In the genomic region with DNA sequence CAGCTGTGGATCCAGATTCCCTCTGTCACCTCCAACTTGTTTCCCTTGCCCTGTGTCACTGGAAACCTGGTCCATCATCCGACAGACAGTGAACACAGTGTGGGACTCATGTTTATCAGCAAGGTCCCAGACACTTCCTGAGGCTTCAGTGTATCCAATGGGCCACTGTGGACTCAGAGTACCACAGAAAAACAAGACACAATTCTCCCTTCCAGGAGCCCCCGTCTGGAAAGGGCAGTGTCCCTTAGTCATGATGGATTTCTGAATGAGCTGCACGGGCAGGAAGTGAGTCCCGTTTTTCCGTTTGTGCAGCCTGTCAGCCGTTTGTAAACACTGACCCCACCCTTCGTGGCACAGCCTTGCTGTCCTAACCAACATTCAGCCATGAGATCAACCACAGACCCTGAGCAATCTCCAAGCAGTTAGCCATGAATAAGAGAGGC, we compare ENCODE assay signal across 13 mouse cellular contexts. TPM values are rescaled to one million over a fixed set of nuclear protein-coding genes. Genes with fewer than 3 reads are reported as not detected.
DNase-seq lines count a peak whose midpoint lies in the region; ATAC-seq lines count a peak whose summit lies in the region.
"Had no signal": no experiment of that assay in that cellular context is flagged by ENCODE, and none has a peak within 500 bp of the region (broad histone marks: within the 10 kb centered on the region; RNA-seq: fewer than 3 reads in every experiment).

No protein-coding gene starts in this region.

- H3K27me3 ChIP-seq in heart, embryonic 11.5 days (ENCODE audit: control insufficient read depth, insufficient read depth, low read length): no peaks in the 10 kb centered on the region
- H3K27me3 ChIP-seq in heart, embryonic 10.5 days (ENCODE audit: insufficient read depth, poor library complexity, severe bottlenecking): no peaks in the 10 kb centered on the region
- H3K27me3 ChIP-seq in liver, embryonic 13.5 days: no peaks in the 10 kb centered on the region
- no peaks in the 10 kb centered on the region for H3K27me3 ChIP-seq in midbrain, embryonic 10.5 days (ENCODE audit: low read depth, poor library complexity, severe bottlenecking)
- H3K27me3 ChIP-seq: stomach, embryonic 15.5 days had no signal

- no peak for ATAC-seq in heart, embryonic 11.5 days (replicated peaks; ENCODE audit: insufficient number of reproducible peaks, low FRiP score, low TSS enrichment)
- ATAC-seq in common myeloid progenitor, adult 5-6 weeks (replicated peaks; ENCODE audit: low read depth, poor library complexity, severe bottlenecking): peak; percentile 82
- ATAC-seq in liver, embryonic 13.5 days (ENCODE audit: low read depth): peak; percentile 68
- ATAC-seq in megakaryocyte, adult 5-6 weeks (ENCODE audit: poor library complexity, severe bottlenecking): peak; percentile 64
- ATAC-seq: intestine, embryonic 16.5 days had no signal

- no peak overlapping the region for H3K4me2 ChIP-seq in heart, embryonic 11.5 days
- no peak overlapping the region for H3K4me2 ChIP-seq in liver, embryonic 13.5 days
- H3K4me2 ChIP-seq: stomach, embryonic 15.5 days had no signal

- no peaks in the 10 kb centered on the region for H3K36me3 ChIP-seq in heart, embryonic 11.5 days (ENCODE audit: control insufficient read depth, insufficient read depth, low read length)
- no peaks in the 10 kb centered on the region for H3K36me3 ChIP-seq in heart, embryonic 10.5 days
- no peaks in the 10 kb centered on the region for H3K36me3 ChIP-seq in liver, embryonic 13.5 days
- no peaks in the 10 kb centered on the region for H3K36me3 ChIP-seq in midbrain, embryonic 10.5 days
- H3K36me3 ChIP-seq: stomach, embryonic 15.5 days had no signal

- H3K9ac ChIP-seq in heart, embryonic 11.5 days (ENCODE audit: low read depth, low read length): no peak overlapping the region
- no peak overlapping the region for H3K9ac ChIP-seq in liver, embryonic 13.5 days
- H3K9ac ChIP-seq: stomach, embryonic 15.5 days had no signal

- 0 out of 2 replicates have a peak overlapping the region, but pooled peaks have one; percentile 2 for H3K27ac ChIP-seq in heart, embryonic 11.5 days (ENCODE audit: low read depth, low read length)
- H3K27ac ChIP-seq in heart, embryonic 10.5 days: no peak overlapping the region
- no peak overlapping the region for H3K27ac ChIP-seq in liver, embryonic 13.5 days
- H3K27ac ChIP-seq in midbrain, embryonic 10.5 days (replicated peaks): no peak overlapping the region
- H3K27ac ChIP-seq: stomach, embryonic 15.5 days had no signal

- 45% methylated on average over 7 of the region's 7 CpGs for WGBS in heart, embryonic 11.5 days (ENCODE audit: insufficient replicate concordance)
- WGBS in heart, embryonic 10.5 days: 51% methylated on average over 7 of the region's 7 CpGs
- 9% methylated on average over 7 of the region's 7 CpGs for WGBS in liver, embryonic 13.5 days (ENCODE audit: insufficient replicate concordance)
- 83% methylated on average over 7 of the region's 7 CpGs for WGBS in midbrain, embryonic 10.5 days

- DNase-seq in heart, embryonic 10.5 days (ENCODE audit: low spot score): no peak
- DNase-seq in liver, embryonic 13.5 days: no peak
- no peak for DNase-seq in thymus, postnatal 25 days
- no peak for DNase-seq in yolk sac, embryonic 10.5 days (ENCODE audit: low spot score)
- no peak for DNase-seq in midbrain, embryonic 10.5 days (ENCODE audit: low spot score)
- DNase-seq: gastrocnemius, postnatal 25 days had no signal

- no peaks in the 10 kb centered on the region for H3K9me3 ChIP-seq in heart, embryonic 11.5 days (replicated peaks; ENCODE audit: control insufficient read depth, low read length)
- no peaks in the 10 kb centered on the region for H3K9me3 ChIP-seq in heart, embryonic 10.5 days
- no peaks in the 10 kb centered on the region for H3K9me3 ChIP-seq in liver, embryonic 13.5 days (replicated peaks)
- H3K9me3 ChIP-seq in midbrain, embryonic 10.5 days (replicated peaks): no peaks in the 10 kb centered on the region
- H3K9me3 ChIP-seq: stomach, embryonic 15.5 days had no signal

- no peak overlapping the region for H3K4me3 ChIP-seq in heart, embryonic 11.5 days (ENCODE audit: low read depth, low read length)
- H3K4me3 ChIP-seq in heart, embryonic 10.5 days: no peak overlapping the region
- H3K4me3 ChIP-seq in liver, embryonic 13.5 days (replicated peaks): no peak overlapping the region
- no peak overlapping the region for H3K4me3 ChIP-seq in midbrain, embryonic 10.5 days
- H3K4me3 ChIP-seq: erythroblast, embryonic 14.5 days; stomach, embryonic 15.5 days had no signal

- no peaks in the 10 kb centered on the region for H3K4me1 ChIP-seq in heart, embryonic 11.5 days (ENCODE audit: control insufficient read depth, insufficient read depth, low read length)
- peaks cover 5% of the 10 kb centered on the region for H3K4me1 ChIP-seq in heart, embryonic 10.5 days
- peaks cover 13% of the 10 kb centered on the region for H3K4me1 ChIP-seq in liver, embryonic 13.5 days (replicated peaks)
- H3K4me1 ChIP-seq in midbrain, embryonic 10.5 days: peaks cover 8% of the 10 kb centered on the region
- H3K4me1 ChIP-seq: stomach, embryonic 15.5 days had no signal

RNA-seq across cellular contexts. Expression of a gene that starts 16.1 kb away (rescaled TPM):
- polyA plus RNA-seq in heart, embryonic 11.5 days (2014; fragmentation: Nextera tagmentation; extraction: Ambion mirVana): 0.10 TPM in 1 of 2 replicates, not detected in the other
- 0.31 TPM in 1 of 2 replicates, not detected in the other for polyA plus RNA-seq in heart, embryonic 10.5 days (2016; fragmentation: Nextera tagmentation; extraction: Ambion mirVana)
- not detected in 2 replicates for total RNA-seq in common myeloid progenitor, adult 5-6 weeks (2017)
- polyA plus RNA-seq in liver, embryonic 13.5 days (2015; fragmentation: Nextera tagmentation; extraction: Ambion mirVana): 0.21 and 0.27 TPM in 2 replicates
- not detected in 2 replicates for total RNA-seq in megakaryocyte, adult 5-6 weeks (2015)
- not detected in 2 replicates for total RNA-seq in megakaryocyte, adult 5-6 weeks (2017)
- 0.78 and 0.84 TPM in 2 replicates for polyA plus RNA-seq in midbrain, embryonic 10.5 days (2016; fragmentation: Nextera tagmentation; extraction: Ambion mirVana)
- polyA plus RNA-seq: erythroblast, embryonic 14.5 days had no signal

RNA-seq across cellular contexts. Expression of a gene that starts 23.9 kb away (rescaled TPM):
- 241 and 243 TPM in 2 replicates for polyA plus RNA-seq in heart, embryonic 11.5 days (2014; fragmentation: Nextera tagmentation; extraction: Ambion mirVana)
- polyA plus RNA-seq in heart, embryonic 10.5 days (2016; fragmentation: Nextera tagmentation; extraction: Ambion mirVana): 254 and 270 TPM in 2 replicates
- 15.5 and 18.5 TPM in 2 replicates for total RNA-seq in common myeloid progenitor, adult 5-6 weeks (2017)
- polyA plus RNA-seq in liver, embryonic 13.5 days (2015; fragmentation: Nextera tagmentation; extraction: Ambion mirVana): 105 and 113 TPM in 2 replicates
- total RNA-seq in megakaryocyte, adult 5-6 weeks (2015): 64.0 and 80.3 TPM in 2 replicates
- 9.5 and 13.5 TPM in 2 replicates for total RNA-seq in megakaryocyte, adult 5-6 weeks (2017)
- polyA plus RNA-seq in midbrain, embryonic 10.5 days (2016; fragmentation: Nextera tagmentation; extraction: Ambion mirVana): 207 and 245 TPM in 2 replicates

RNA-seq across cellular contexts. Expression of a gene that starts 34.1 kb away (rescaled TPM):
- not detected in 2 replicates for polyA plus RNA-seq in heart, embryonic 11.5 days (2014; fragmentation: Nextera tagmentation; extraction: Ambion mirVana)
- not detected in 2 replicates for polyA plus RNA-seq in heart, embryonic 10.5 days (2016; fragmentation: Nextera tagmentation; extraction: Ambion mirVana)
- total RNA-seq in common myeloid progenitor, adult 5-6 weeks (2017): not detected in 2 replicates
- 0.46 and 0.63 TPM in 2 replicates for polyA plus RNA-seq in liver, embryonic 13.5 days (2015; fragmentation: Nextera tagmentation; extraction: Ambion mirVana)
- total RNA-seq in megakaryocyte, adult 5-6 weeks (2015): not detected in 2 replicates
- 0.18 TPM in 1 of 2 replicates, not detected in the other for total RNA-seq in megakaryocyte, adult 5-6 weeks (2017)
- not detected in 2 replicates for polyA plus RNA-seq in midbrain, embryonic 10.5 days (2016; fragmentation: Nextera tagmentation; extraction: Ambion mirVana)
- total RNA-seq: gastrocnemius, postnatal 25 days had no signal
- polyA plus RNA-seq: erythroblast, embryonic 14.5 days; intestine, embryonic 16.5 days; limb, embryonic 11.5 days had no signal

RNA-seq across cellular contexts. Expression of a gene that starts 42.8 kb away (rescaled TPM):
- polyA plus RNA-seq in heart, embryonic 11.5 days (2014; fragmentation: Nextera tagmentation; extraction: Ambion mirVana): 0.23 TPM in 1 of 2 replicates, not detected in the other
- polyA plus RNA-seq in heart, embryonic 10.5 days (2016; fragmentation: Nextera tagmentation; extraction: Ambion mirVana): 0.21 and 0.28 TPM in 2 replicates
- not detected in 2 replicates for total RNA-seq in common myeloid progenitor, adult 5-6 weeks (2017)
- not detected in 2 replicates for polyA plus RNA-seq in liver, embryonic 13.5 days (2015; fragmentation: Nextera tagmentation; extraction: Ambion mirVana)
- total RNA-seq in megakaryocyte, adult 5-6 weeks (2015): not detected in 2 replicates
- not detected in 2 replicates for total RNA-seq in megakaryocyte, adult 5-6 weeks (2017)
- 2.4 and 2.9 TPM in 2 replicates for polyA plus RNA-seq in midbrain, embryonic 10.5 days (2016; fragmentation: Nextera tagmentation; extraction: Ambion mirVana)
- polyA plus RNA-seq: erythroblast, embryonic 14.5 days had no signal
